9 mouse cellular contexts compared by ENCODE assay signal in genomic region chr17:29548994-29549393, GRCm38 (mm10). TPM values are rescaled to one million over a fixed set of nuclear protein-coding genes. Genes with fewer than 3 reads are reported as not detected.
DNase-seq lines count a peak whose midpoint lies in the region; ATAC-seq and TF ChIP-seq lines count a peak whose summit lies in the region.
"Had no signal": no experiment of that assay in that cellular context is flagged by ENCODE, and none has a peak within 500 bp of the region (broad histone marks: within the 10 kb centered on the region; RNA-seq: fewer than 3 reads in every experiment).

No protein-coding gene starts in this region.

- no peak overlapping the region for H3K4me3 ChIP-seq in neural tube, embryonic 11.5 days (ENCODE audit: low read depth, low read length)
- H3K4me3 ChIP-seq in forebrain, postnatal 0 days (ENCODE audit: low read depth, low read length): peak overlapping the region; percentile 85
- no peak overlapping the region; the same call in 1 of the 2 replicates for H3K4me3 ChIP-seq in liver, embryonic 16.5 days (ENCODE audit: low read depth, low read length)
- H3K4me3 ChIP-seq in thymus, adult 2 months (ENCODE audit: control insufficient read depth, insufficient read depth, low read length): no peak overlapping the region

- no peak overlapping the region; the same call in 1 of the 2 replicates for H3K4me2 ChIP-seq in neural tube, embryonic 11.5 days (ENCODE audit: low read depth)
- H3K4me2 ChIP-seq in forebrain, postnatal 0 days (ENCODE audit: low read depth): peak overlapping the region; percentile 96
- H3K4me2 ChIP-seq in liver, embryonic 16.5 days (ENCODE audit: low read depth, low read length): peak overlapping the region; percentile 83

- H3K9me3 ChIP-seq in neural tube, embryonic 11.5 days (ENCODE audit: control insufficient read depth, low read length): no peaks in the 10 kb centered on the region
- no peaks in the 10 kb centered on the region for H3K9me3 ChIP-seq in forebrain, postnatal 0 days (ENCODE audit: low read length)
- no peaks in the 10 kb centered on the region for H3K9me3 ChIP-seq in liver, embryonic 16.5 days (replicated peaks; ENCODE audit: control insufficient read depth, low read length)

- 0 out of 2 replicates have a peak, but pooled peaks have one; percentile 13 for ATAC-seq in neural tube, embryonic 11.5 days (ENCODE audit: insufficient read depth, low FRiP score, low TSS enrichment)
- peak; percentile 26 for ATAC-seq in forebrain, postnatal 0 days
- ATAC-seq in liver, embryonic 16.5 days (ENCODE audit: low read depth): no peak
- no peak for ATAC-seq in inflammation-experienced regulatory T-cells, adult 6 months

- H3K9ac ChIP-seq in neural tube, embryonic 11.5 days (ENCODE audit: low read length): no peak overlapping the region
- H3K9ac ChIP-seq in forebrain, postnatal 0 days: no peak overlapping the region
- H3K9ac ChIP-seq in liver, embryonic 16.5 days (ENCODE audit: low read depth, low read length): no peak overlapping the region

- DNase-seq in neural tube, embryonic 11.5 days (ENCODE audit: low spot score): no peak
- DNase-seq in neural tube, embryonic 10.5 days (ENCODE audit: extremely low spot score, low spot score): no peak
- no peak for DNase-seq in forebrain, postnatal 0 days
- no peak for DNase-seq in T-cell, adult 2 months (ENCODE audit: low spot score)
- DNase-seq in thymus, adult 2 months: no peak

- no peak for TF ChIP-seq POLR2A in thymus, adult 2 months (IDR thresholded peaks at IDR 0.05; ENCODE audit: control insufficient read depth, extremely low read depth, insufficient read depth, low read length, poor library complexity)

- H3K36me3 ChIP-seq in neural tube, embryonic 11.5 days (ENCODE audit: control insufficient read depth, insufficient read depth, low read length): no peaks in the 10 kb centered on the region
- no peaks in the 10 kb centered on the region for H3K36me3 ChIP-seq in forebrain, postnatal 0 days (ENCODE audit: insufficient read depth)
- H3K36me3 ChIP-seq in liver, embryonic 16.5 days (ENCODE audit: control insufficient read depth, insufficient read depth): no peaks in the 10 kb centered on the region
- no peaks in the 10 kb centered on the region for H3K36me3 ChIP-seq in thymus, adult 2 months (ENCODE audit: control insufficient read depth, insufficient read depth, low read length)

- WGBS in neural tube, embryonic 11.5 days: 59% methylated on average over 8 of the region's 8 CpGs
- WGBS in forebrain, postnatal 0 days: 46% methylated on average over 8 of the region's 8 CpGs
- 26% methylated on average over 8 of the region's 8 CpGs for WGBS in liver, embryonic 16.5 days (ENCODE audit: insufficient replicate concordance)
- WGBS in thymus, adult 2 months: 20% methylated on average over 8 of the region's 8 CpGs

- peaks cover 13% of the 10 kb centered on the region for H3K4me1 ChIP-seq in neural tube, embryonic 11.5 days (ENCODE audit: control insufficient read depth, insufficient read depth, low read length)
- H3K4me1 ChIP-seq in forebrain, postnatal 0 days (ENCODE audit: insufficient read depth): peaks cover 13% of the 10 kb centered on the region
- peaks cover 15% of the 10 kb centered on the region for H3K4me1 ChIP-seq in liver, embryonic 16.5 days (ENCODE audit: control insufficient read depth, low read depth, low read length)
- H3K4me1 ChIP-seq in thymus, adult 2 months (replicated peaks; ENCODE audit: control insufficient read depth, insufficient read depth, low read length): peaks cover 25% of the 10 kb centered on the region

- no peak overlapping the region for H3K27ac ChIP-seq in neural tube, embryonic 11.5 days (ENCODE audit: low read depth, low read length)
- no peak overlapping the region for H3K27ac ChIP-seq in forebrain, postnatal 0 days (ENCODE audit: low read depth, low read length)
- H3K27ac ChIP-seq in liver, embryonic 16.5 days (ENCODE audit: low read length): no peak overlapping the region
- H3K27ac ChIP-seq in thymus, adult 2 months (ENCODE audit: control insufficient read depth, insufficient read depth, low read length): no peak overlapping the region

- TF ChIP-seq CTCF in forebrain, postnatal 0 days (IDR thresholded peaks at IDR 0.05; ENCODE audit: low read depth): 0 out of 2 replicates have a peak, but pooled peaks have one; percentile 10
- no peak for TF ChIP-seq CTCF in thymus, adult 2 months (IDR thresholded peaks at IDR 0.05; ENCODE audit: borderline replicate concordance, control insufficient read depth, extremely low read depth, insufficient read depth, low read length, poor library complexity)

- no peaks in the 10 kb centered on the region for H3K27me3 ChIP-seq in neural tube, embryonic 11.5 days (ENCODE audit: control insufficient read depth, insufficient read depth, low read length)
- H3K27me3 ChIP-seq in forebrain, postnatal 0 days (ENCODE audit: insufficient read depth, low read length): no peaks in the 10 kb centered on the region
- no peaks in the 10 kb centered on the region for H3K27me3 ChIP-seq in liver, embryonic 16.5 days (ENCODE audit: control insufficient read depth, insufficient read depth, low read depth, low read length)
- H3K27me3 ChIP-seq in thymus, adult 2 months (ENCODE audit: control insufficient read depth, insufficient read depth, low read length): no peaks in the 10 kb centered on the region

RNA-seq across cellular contexts. Expression of gene Gm17657, which starts 0.4 kb away (rescaled TPM):
- not detected in 2 replicates for polyA plus RNA-seq in neural tube, embryonic 11.5 days (2014; fragmentation: Nextera tagmentation; extraction: Ambion mirVana)
- not detected in 2 replicates for total RNA-seq in forebrain, postnatal 0 days (2014; rRNA removed)
- polyA plus RNA-seq in forebrain, postnatal 0 days (2015; fragmentation: Nextera tagmentation; extraction: Ambion mirVana): not detected in 2 replicates
- polyA plus RNA-seq in liver, embryonic 16.5 days (2015; fragmentation: Nextera tagmentation; extraction: Ambion mirVana): not detected in 2 replicates
- polyA plus RNA-seq in thymus, adult 2 months (2012; rRNA removed): not detected in 2 replicates
- polyA plus RNA-seq in inflammation-experienced regulatory T-cells, adult 6 months (2017; shearing (Covaris generic)): under 1 TPM in 2 of 3 experiments, not detected in 1; 0.23 to 0.39 TPM
- total RNA-seq: adrenal gland, postnatal 4 days had no signal
- polyA plus RNA-seq: lung, adult 2 months had no signal

RNA-seq across cellular contexts. Expression of gene Tbc1d22b, which starts 0.6 kb away (rescaled TPM):
- polyA plus RNA-seq in neural tube, embryonic 11.5 days (2014; fragmentation: Nextera tagmentation; extraction: Ambion mirVana): 19.9 and 22.1 TPM in 2 replicates
- total RNA-seq in forebrain, postnatal 0 days (2014; rRNA removed): 35.5 and 38.8 TPM in 2 replicates
- 22.4 and 29.3 TPM in 2 replicates for polyA plus RNA-seq in forebrain, postnatal 0 days (2015; fragmentation: Nextera tagmentation; extraction: Ambion mirVana)
- 2.7 TPM in 2 replicates for polyA plus RNA-seq in liver, embryonic 16.5 days (2015; fragmentation: Nextera tagmentation; extraction: Ambion mirVana)
- polyA plus RNA-seq in thymus, adult 2 months (2012; rRNA removed): 47.8 and 55.8 TPM in 2 replicates
- 10 to 100 TPM in 2 of 3 experiments, 1 to 10 TPM in 1; 9.0 to 11.5 (median 11.4) TPM for polyA plus RNA-seq in inflammation-experienced regulatory T-cells, adult 6 months (2017; shearing (Covaris generic))

RNA-seq across cellular contexts. Expression of gene Tmem217, which starts 3.2 kb away (rescaled TPM):
- 0.35 and 0.45 TPM in 2 replicates for polyA plus RNA-seq in neural tube, embryonic 11.5 days (2014; fragmentation: Nextera tagmentation; extraction: Ambion mirVana)
- total RNA-seq in forebrain, postnatal 0 days (2014; rRNA removed): not detected in 2 replicates
- polyA plus RNA-seq in forebrain, postnatal 0 days (2015; fragmentation: Nextera tagmentation; extraction: Ambion mirVana): 0.16 and 0.74 TPM in 2 replicates
- 0.22 TPM in 1 of 2 replicates, not detected in the other for polyA plus RNA-seq in liver, embryonic 16.5 days (2015; fragmentation: Nextera tagmentation; extraction: Ambion mirVana)
- polyA plus RNA-seq in thymus, adult 2 months (2012; rRNA removed): 0.49 and 0.62 TPM in 2 replicates
- polyA plus RNA-seq in inflammation-experienced regulatory T-cells, adult 6 months (2017; shearing (Covaris generic)): 1 to 10 TPM in 2 of 3 experiments, not detected in 1; 1.1 to 1.3 TPM

RNA-seq across cellular contexts. Expression of gene Pim1, which starts 58.4 kb away (rescaled TPM):
- polyA plus RNA-seq in neural tube, embryonic 11.5 days (2014; fragmentation: Nextera tagmentation; extraction: Ambion mirVana): 23.1 and 24.3 TPM in 2 replicates
- 8.7 and 14.6 TPM in 2 replicates for total RNA-seq in forebrain, postnatal 0 days (2014; rRNA removed)
- polyA plus RNA-seq in forebrain, postnatal 0 days (2015; fragmentation: Nextera tagmentation; extraction: Ambion mirVana): 10.3 and 12.0 TPM in 2 replicates
- 74.7 and 80.0 TPM in 2 replicates for polyA plus RNA-seq in liver, embryonic 16.5 days (2015; fragmentation: Nextera tagmentation; extraction: Ambion mirVana)
- polyA plus RNA-seq in thymus, adult 2 months (2012; rRNA removed): 92.7 and 128 TPM in 2 replicates
- 100 to 1,000 TPM; 255 to 344 (median 288) TPM for polyA plus RNA-seq in inflammation-experienced regulatory T-cells, adult 6 months (2017; shearing (Covaris generic))

Comparison
In these comparisons a context has a peak if more than half of its experiments do, and no peak if none do; other contexts are left out.
1. ATAC-seq: peak in neural tube, embryonic 11.5 days (single experiment) and forebrain, postnatal 0 days (single experiment); none in liver, embryonic 16.5 days (single experiment) and inflammation-experienced regulatory T-cells, adult 6 months (single experiment).